Mouse (Mus musculus): ENCODE measurements around the gene Pim3.

The Pim3 gene

GRCm38 (mm10) chr15:88858141-88858541, 3.8 kb upstream of the Pim3 start:
- no peak for DNase-seq (ENCODE audit: extremely low spot score, low spot score)

GRCm38 (mm10) chr15:88858707-88859106, 3.3 kb upstream of the Pim3 start:
- no peak for DNase-seq (ENCODE audit: extremely low spot score, low spot score)

- DNase-seq (ENCODE audit: extremely low spot score, low spot score) = no peak
These were observed 2.6 kb upstream of the Pim3 start for GRCm38 (mm10) chr15:88859206-88859970.

- no peak for DNase-seq (ENCODE audit: extremely low spot score, low spot score)
These were observed 1.2 kb upstream of the Pim3 start for GRCm38 (mm10) chr15:88860781-88861180.

- DNase-seq (ENCODE audit: extremely low spot score, low spot score) = peak; percentile 71
These were observed 1.1 kb downstream of the Pim3 start for GRCm38 (mm10) chr15:88862881-88863694.

- peak; percentile 74 for DNase-seq (ENCODE audit: extremely low spot score, low spot score)
These were observed 1.8 kb downstream of the Pim3 start for GRCm38 (mm10) chr15:88863695-88864231.

- DNase-seq (ENCODE audit: extremely low spot score, low spot score) = no peak
These were observed 2.5 kb downstream of the Pim3 start for GRCm38 (mm10) chr15:88864270-88865030.

- DNase-seq (ENCODE audit: extremely low spot score, low spot score) = no peak
These were observed 3.1 kb downstream of the Pim3 start for GRCm38 (mm10) chr15:88865061-88865460.

GRCm38 (mm10) chr15:88865888-88866695, 4.1 kb downstream of the Pim3 start:
- DNase-seq (ENCODE audit: extremely low spot score, low spot score) = no peak

- DNase-seq (ENCODE audit: extremely low spot score, low spot score) = no peak
These were observed 5.0 kb downstream of the Pim3 start for GRCm38 (mm10) chr15:88866934-88867356.

GRCm38 (mm10) chr15:88867368-88868023, 5.5 kb downstream of the Pim3 start:
- no peak for DNase-seq (ENCODE audit: extremely low spot score, low spot score)

GRCm38 (mm10) chr15:88868024-88868742, 6.2 kb downstream of the Pim3 start:
- DNase-seq (ENCODE audit: extremely low spot score, low spot score) = no peak

- DNase-seq (ENCODE audit: extremely low spot score, low spot score) = no peak
These were observed 8.6 kb downstream of the Pim3 start for GRCm38 (mm10) chr15:88870418-88871185.

- no peak for DNase-seq (ENCODE audit: extremely low spot score, low spot score)
These were observed 12.1 kb downstream of the Pim3 start for GRCm38 (mm10) chr15:88874061-88874460.

GRCm38 (mm10) chr15:88874477-88874876, 12.5 kb downstream of the Pim3 start:
- DNase-seq (ENCODE audit: extremely low spot score, low spot score) = no peak

GRCm38 (mm10) chr15:88875625-88876081, 13.7 kb downstream of the Pim3 start:
- no peak for DNase-seq (ENCODE audit: extremely low spot score, low spot score)

GRCm38 (mm10) chr15:88876155-88877020, 14.4 kb downstream of the Pim3 start:
- DNase-seq (ENCODE audit: extremely low spot score, low spot score) = peak; percentile 89

- DNase-seq (ENCODE audit: extremely low spot score, low spot score) = no peak
These were observed 15.0 kb downstream of the Pim3 start for GRCm38 (mm10) chr15:88877021-88877400.

Measured in neural tube, embryonic 10.5 days (tissue).